Mouse (Mus musculus): ENCODE results near the gene Tagln3. TPM values are rescaled to one million over a fixed set of nuclear protein-coding genes. Genes with fewer than 3 reads are reported as not detected.

Tagln3 gene
- total RNA-seq, 2 experiments from 2014 or later = 0.28 to 0.56 TPM

Other genes with a start within 250 kb of the Tagln3 start
- under 1 TPM in 1 of 2 experiments, not detected in 1; 0.21 TPM for gene Gm609, start 231.6 kb downstream of the Tagln3 start, total RNA-seq (2021)
- not detected for gene Gm17783, start 192.6 kb downstream of the Tagln3 start, total RNA-seq (2021)
- gene Slc9c1, start 189.3 kb downstream of the Tagln3 start, total RNA-seq (2021) = not detected
- under 1 TPM in 1 of 2 experiments, not detected in 1; 0.19 TPM for gene Gcsam, start 114.2 kb downstream of the Tagln3 start, total RNA-seq (2021)
- gene BC016579, start 70.5 kb downstream of the Tagln3 start, total RNA-seq (2021) = not detected
- not detected for gene Tmprss7, start 30.9 kb downstream of the Tagln3 start, total RNA-seq (2021)
- gene Abhd10, start 18.3 kb upstream of the Tagln3 start, total RNA-seq (2021) = 10 to 100 TPM; 10.5 to 13.5 TPM
- 1 to 10 TPM; 9.4 to 9.9 TPM for gene Phldb2, start 229.0 kb upstream of the Tagln3 start, total RNA-seq (2021)